Mouse (Mus musculus) midbrain, postnatal 0 days (tissue): Measurements from ENCODE around the gene Disc1. TPM values are rescaled to one million over a fixed set of nuclear protein-coding genes. Genes with fewer than 3 reads are reported as not detected.
A peak's percentile ranks its signal among the peaks of the same experiment; 100 is the strongest.

ENCODE experiments used
- ATAC-seq: fragments of 200-750 bp; cut with Nextera tagmentation; 2 replicates; pipeline ENCODE4 v1.8.0; 2017; ENCODE audit warnings: moderate number of reproducible peaks, mild to moderate bottlenecking, moderate TSS enrichment, moderate library complexity; ENCODE audit not compliant: low FRiP score
- DNase-seq: peaks from one replicate; pipeline ENCODE4 v3.0.0-alpha.2; 2015; ENCODE audit warnings: low spot score
- H3K27ac ChIP-seq: fragments of 300-500 bp; sonication (generic); 2 replicates; pipeline ENCODE4 v1.5.1; 2014; ENCODE audit warnings: low read depth, mild to moderate bottlenecking, low read length, mixed read lengths
- H3K27me3 ChIP-seq: fragments of 300-500 bp; sonication (generic); 2 replicates; pipeline ENCODE4 v1.6.1; 2014; ENCODE audit warnings: low read length, control low read depth, mixed read lengths; ENCODE audit not compliant: insufficient read depth
- H3K36me3 ChIP-seq: fragments of 300-500 bp; sonication (generic); 2 replicates; pipeline ENCODE4 v1.6.1; 2014; ENCODE audit warnings: low read length, control low read depth, mixed read lengths; ENCODE audit not compliant: insufficient read depth
- H3K4me1 ChIP-seq: fragments of 300-500 bp; sonication (generic); 2 replicates; pipeline ENCODE4 v1.6.1; 2014; ENCODE audit warnings: mild to moderate bottlenecking, control low read depth, antibody characterized with exemption, low read length, mixed read lengths; ENCODE audit not compliant: insufficient read depth
- H3K4me2 ChIP-seq: fragments of 300-500 bp; sonication (generic); 2 replicates; pipeline ENCODE4 v1.6.1; 2014; ENCODE audit warnings: low read depth, mild to moderate bottlenecking, low read length, mixed read lengths; ENCODE audit not compliant: poor library complexity, severe bottlenecking
- H3K4me3 ChIP-seq: fragments of 300-500 bp; sonication (generic); 2 replicates; pipeline ENCODE4 v1.5.1; 2014; ENCODE audit warnings: low read depth, mild to moderate bottlenecking, low read length, moderate library complexity
- H3K9ac ChIP-seq: fragments of 300-500 bp; sonication (generic); replicated peaks from 2 replicates; pipeline ENCODE4 v1.6.1; 2014; ENCODE audit warnings: mild to moderate bottlenecking, low read length, moderate library complexity, mixed read lengths; ENCODE audit not compliant: poor library complexity, severe bottlenecking
- H3K9me3 ChIP-seq: fragments of 300-500 bp; sonication (generic); 2 replicates; pipeline ENCODE4 v1.6.1; 2016; ENCODE audit warnings: low read length, control low read depth
- CTCF ChIP-seq: IDR thresholded peaks from 2 replicates; pipeline ENCODE4 v1.5.1; 2016; ENCODE audit warnings: antibody characterized with exemption, mild to moderate bottlenecking
- WGBS: fragments of 180-500 bp; shearing (Covaris S2); extraction: QIAGEN DNeasy Blood & Tissue Kit; methylation state at CpG from one replicate; pipeline ENCODE4 v1.1.7; 2014; 5-methylcytosine and 5-hydroxymethylcytosine counted together
- polyA plus RNA-seq: library from polyadenylated mRNA; unstranded; fragments of >200 nt; fragmentation: Nextera tagmentation; extraction: Ambion mirVana; gene quantifications from 2 replicates; pipeline ENCODE4 v1.2.1, GENCODE M21; 2015
- total RNA-seq: library from RNA; depleted of rRNA; stranded (reverse); fragments of >200 nt; gene quantifications from 2 replicates; pipeline ENCODE4 v1.2.3, GENCODE M21; 2014

Disc1 gene
- total and polyA plus RNA-seq, 2 experiments from 2014 or later, result 1.4 to 6.1 TPM

GRCm38 (mm10) chr8:125285391-125285790 is 231.4 kb downstream of the Disc1 start:
- H3K9ac ChIP-seq, result no peak overlapping the region
- no peak overlapping the region for H3K27ac ChIP-seq
- no peaks in the 10 kb centered on the region for H3K36me3 ChIP-seq
- 64% methylated on average over 8 of the region's 8 CpGs for WGBS
- no peak for TF ChIP-seq CTCF
- no peaks in the 10 kb centered on the region for H3K27me3 ChIP-seq
- ATAC-seq, result peak; percentile 66; the same call in 1 of the 2 replicates
- no peaks in the 10 kb centered on the region for H3K9me3 ChIP-seq
- no peak overlapping the region for H3K4me3 ChIP-seq
- DNase-seq, result peak; percentile 75
- peaks cover 5% of the 10 kb centered on the region; the same call in 1 of the 2 replicates for H3K4me1 ChIP-seq
- no peak overlapping the region for H3K4me2 ChIP-seq

GRCm38 (mm10) chr8:125285966-125286681 is 232.1 kb downstream of the Disc1 start:
- DNase-seq (no peak), ATAC-seq (no peak)
- H3K4me1 ChIP-seq, result peaks cover 5% of the 10 kb centered on the region; the same call in 1 of the 2 replicates
- no peak overlapping the region for H3K4me3 ChIP-seq
- no peaks in the 10 kb centered on the region for H3K36me3 ChIP-seq
- no peak for TF ChIP-seq CTCF
- H3K4me2 ChIP-seq, result no peak overlapping the region
- H3K9me3 ChIP-seq, result no peaks in the 10 kb centered on the region
- H3K9ac ChIP-seq, result no peak overlapping the region
- no peaks in the 10 kb centered on the region for H3K27me3 ChIP-seq
- 77% methylated on average over 12 of the region's 12 CpGs for WGBS
- H3K27ac ChIP-seq, result no peak overlapping the region

GRCm38 (mm10) chr8:125287311-125287710 is 233.3 kb downstream of the Disc1 start:
- no peak overlapping the region for H3K4me2 ChIP-seq
- 84% methylated on average over 4 of the region's 4 CpGs for WGBS
- H3K4me1 ChIP-seq, result peaks cover 5% of the 10 kb centered on the region; the same call in 1 of the 2 replicates
- no peaks in the 10 kb centered on the region for H3K27me3 ChIP-seq
- no peaks in the 10 kb centered on the region for H3K9me3 ChIP-seq
- ATAC-seq (no peak), DNase-seq (no peak)
- H3K36me3 ChIP-seq, result no peaks in the 10 kb centered on the region
- no peak overlapping the region for H3K9ac ChIP-seq
- no peak overlapping the region for H3K27ac ChIP-seq
- no peak for TF ChIP-seq CTCF
- no peak overlapping the region for H3K4me3 ChIP-seq

- Histone ChIP-seq H3K27me3 (no peaks in the 10 kb centered on the region), H3K4me1 (peaks cover 5% of the 10 kb centered on the region; the same call in 1 of the 2 replicates), H3K9me3 (no peaks in the 10 kb centered on the region), H3K4me3 (no peak overlapping the region), H3K9ac (no peak overlapping the region), H3K36me3 (no peaks in the 10 kb centered on the region), H3K27ac (no peak overlapping the region), H3K4me2 (no peak overlapping the region)
- no peak for TF ChIP-seq CTCF
- DNase-seq (no peak), ATAC-seq (no peak)
- 72% methylated on average over 7 of the region's 7 CpGs for WGBS
Measured at GRCm38 (mm10) chr8:125287841-125288341, 233.9 kb downstream of the Disc1 start.

GRCm38 (mm10) chr8:125291506-125291905 is 237.5 kb downstream of the Disc1 start:
- Histone ChIP-seq H3K4me3 (no peak overlapping the region), H3K4me1 (no peaks in the 10 kb centered on the region), H3K4me2 (no peak overlapping the region), H3K9ac (no peak overlapping the region), H3K36me3 (no peaks in the 10 kb centered on the region), H3K9me3 (no peaks in the 10 kb centered on the region), H3K27me3 (no peaks in the 10 kb centered on the region), H3K27ac (no peak overlapping the region)
- TF ChIP-seq CTCF, result no peak
- WGBS, result 61% methylated on average over 10 of the region's 10 CpGs
- DNase-seq (no peak), ATAC-seq (no peak)

- peak; percentile 47 for TF ChIP-seq CTCF
- WGBS, result 76% methylated on average over 22 of the region's 22 CpGs
- no peaks in the 10 kb centered on the region for H3K36me3 ChIP-seq
- ATAC-seq (no peak), DNase-seq (no peak)
- H3K27ac ChIP-seq, result peak overlapping the region; percentile 32; the same call in 1 of the 2 replicates
- no peaks in the 10 kb centered on the region for H3K27me3 ChIP-seq
- H3K9ac ChIP-seq, result no peak overlapping the region
- H3K4me1 ChIP-seq, result no peaks in the 10 kb centered on the region
- H3K4me3 ChIP-seq, result no peak overlapping the region
- no peak overlapping the region for H3K4me2 ChIP-seq
- no peaks in the 10 kb centered on the region for H3K9me3 ChIP-seq
Measured at GRCm38 (mm10) chr8:125291932-125292717, 238.1 kb downstream of the Disc1 start.
